Mouse (Mus musculus): ENCODE results near the gene Lats1. TPM values are rescaled to one million over a fixed set of nuclear protein-coding genes. Genes with fewer than 3 reads are reported as not detected.
A peak's percentile ranks its signal among the peaks of the same experiment; 100 is the strongest.

Gene Lats1
- 10 to 100 TPM; 47.9 to 54.8 (median 53.3) TPM for total RNA-seq (2022)

DNA sequence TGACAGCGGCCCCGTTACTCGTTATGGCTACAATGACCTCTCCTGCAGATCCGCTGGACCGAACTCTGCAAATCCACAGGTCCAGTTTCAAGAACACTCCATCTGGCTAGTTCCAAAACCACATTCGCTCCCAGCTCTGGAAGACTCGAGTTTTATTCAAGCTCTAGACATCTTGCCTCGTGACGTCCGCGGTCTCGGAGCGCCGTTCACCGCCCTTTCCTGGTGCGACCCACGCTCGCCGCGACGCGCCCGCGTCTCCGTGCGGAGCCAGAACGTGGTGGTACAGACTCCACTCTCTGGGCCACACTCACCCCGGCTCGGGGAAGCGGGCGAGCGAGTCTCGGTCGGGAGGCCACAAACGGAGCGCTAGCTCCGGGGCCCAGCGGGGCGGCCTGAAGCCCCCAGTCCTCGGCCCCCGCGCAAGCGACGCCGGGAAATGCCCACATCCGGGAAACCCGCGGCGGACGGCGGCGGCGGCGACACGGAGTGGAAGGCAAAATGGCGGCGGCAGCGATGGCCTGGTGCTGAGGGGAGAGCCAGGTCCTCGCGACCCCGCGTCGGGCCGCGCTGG, at the start of gene Lats1, which contains the start of gene Pcmt1:
Lats1 (plus strand) TSS at position 484 of the 571 bp plus-strand sequence.
Pcmt1 (minus strand) TSS at position 406 of the 571 bp plus-strand sequence.
- peak; percentile 77 for DNase-seq

DNA sequence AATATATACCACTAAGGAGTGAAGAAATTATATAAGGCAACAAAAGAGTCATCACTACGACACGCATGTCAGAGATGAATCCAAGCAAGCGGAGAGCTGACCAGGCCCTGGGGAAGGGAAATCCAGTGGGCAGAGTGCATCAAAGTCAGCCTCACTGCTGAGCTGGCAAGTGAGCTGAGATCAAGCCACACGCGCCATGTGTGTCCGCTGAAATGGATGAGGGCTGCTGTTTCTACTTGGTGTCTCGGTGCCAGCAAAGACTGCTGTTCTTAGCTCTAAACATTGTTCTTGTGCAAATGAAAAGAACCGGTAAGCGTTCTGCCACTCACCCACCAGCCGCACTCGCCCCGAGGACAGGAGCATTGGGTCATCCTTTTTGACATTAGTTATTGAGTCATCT, 40.6 kb upstream of the Lats1 start:
- no peak for DNase-seq

DNA sequence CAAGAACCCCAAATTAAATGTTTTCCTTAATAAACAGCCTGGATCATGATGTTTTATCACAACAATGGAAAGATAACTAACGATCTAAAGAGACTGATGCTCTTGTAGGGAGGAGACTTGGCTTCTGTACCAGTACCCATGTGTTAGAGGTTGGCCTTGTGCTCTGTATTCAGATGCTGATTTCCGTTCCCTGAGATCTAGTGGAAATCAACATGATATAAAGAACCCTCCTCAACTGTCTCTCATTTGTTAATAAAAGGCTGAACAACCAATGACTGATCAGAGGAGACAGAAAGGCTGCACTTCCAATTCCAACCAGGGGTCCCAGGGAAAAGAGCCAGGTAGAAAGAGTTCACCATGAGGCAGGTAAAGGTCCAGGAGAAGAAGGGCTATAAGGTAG, 35.1 kb upstream of the Lats1 start:
- no peak for DNase-seq

DNA sequence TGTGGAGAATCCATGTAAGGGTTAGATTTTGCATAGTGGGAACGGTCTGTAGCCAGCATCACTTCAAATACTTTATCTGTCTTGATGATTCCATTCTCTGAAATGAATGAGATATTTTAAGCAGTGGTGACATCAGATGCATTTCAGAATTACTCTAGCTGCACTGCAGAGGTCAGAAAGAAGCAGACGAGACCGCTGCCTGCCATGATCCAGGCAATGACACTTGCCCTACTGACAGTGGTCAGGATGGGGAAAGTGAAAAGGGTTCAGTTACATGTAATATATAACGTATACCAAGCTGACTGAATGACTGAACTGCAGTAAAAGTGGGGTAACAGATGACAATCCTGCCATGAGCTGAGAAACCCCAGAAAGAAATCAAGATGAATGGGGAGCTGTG, 32.0 kb upstream of the Lats1 start:
- DNase-seq = no peak

DNA sequence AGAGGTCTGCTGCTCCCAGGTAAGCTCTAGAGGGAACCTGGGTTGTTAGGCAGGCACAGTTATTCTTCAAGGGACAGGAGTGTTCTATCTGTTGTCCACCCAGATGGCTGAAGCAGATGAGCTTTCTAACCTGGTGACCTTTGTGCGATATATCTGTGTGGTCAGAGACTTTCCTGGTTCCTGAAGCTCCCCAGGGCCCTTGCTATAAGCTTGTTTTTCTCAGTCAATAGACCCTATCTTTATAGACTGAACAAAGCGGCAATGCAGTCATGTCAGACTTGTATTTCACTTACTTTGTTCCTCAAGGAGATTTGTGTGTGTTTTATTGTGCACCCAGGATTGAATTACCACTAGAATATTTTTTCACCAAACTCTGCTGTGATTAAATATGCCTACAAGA, 30.0 kb upstream of the Lats1 start:
- DNase-seq = no peak

DNA sequence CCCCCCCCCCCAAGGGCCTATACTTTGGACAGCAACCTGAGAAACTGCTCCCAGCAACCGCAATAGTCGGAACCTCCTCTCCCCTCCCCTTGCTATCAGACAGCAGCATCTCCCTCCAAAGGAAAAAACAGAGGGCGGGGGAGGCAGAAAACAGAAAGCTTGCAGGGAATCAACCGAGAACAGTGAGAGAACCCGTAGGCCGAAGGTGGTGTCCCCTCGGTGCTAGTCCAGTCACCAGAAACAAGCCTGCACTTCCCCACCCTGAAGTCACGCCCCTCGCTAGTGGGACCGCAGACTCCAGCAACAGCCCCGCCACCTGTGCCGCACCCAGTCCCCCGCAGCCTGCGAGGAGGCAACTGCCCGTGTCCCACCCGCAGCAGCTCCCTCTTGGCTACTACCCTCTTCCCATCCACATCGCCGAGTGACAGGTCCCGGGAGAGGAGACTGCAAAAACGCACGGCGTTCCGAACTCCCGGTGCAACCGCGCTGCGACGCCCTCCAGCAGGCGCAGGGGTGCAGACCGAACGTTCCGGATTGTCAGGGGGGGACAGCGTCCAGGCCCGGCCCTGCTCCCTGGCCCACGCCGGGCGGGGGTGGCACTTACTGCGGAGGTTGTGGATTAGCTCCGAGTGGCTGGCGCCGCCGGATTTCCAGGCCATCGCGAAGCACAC, 18.4 kb upstream of the Lats1 start:
- no peak for DNase-seq

DNA sequence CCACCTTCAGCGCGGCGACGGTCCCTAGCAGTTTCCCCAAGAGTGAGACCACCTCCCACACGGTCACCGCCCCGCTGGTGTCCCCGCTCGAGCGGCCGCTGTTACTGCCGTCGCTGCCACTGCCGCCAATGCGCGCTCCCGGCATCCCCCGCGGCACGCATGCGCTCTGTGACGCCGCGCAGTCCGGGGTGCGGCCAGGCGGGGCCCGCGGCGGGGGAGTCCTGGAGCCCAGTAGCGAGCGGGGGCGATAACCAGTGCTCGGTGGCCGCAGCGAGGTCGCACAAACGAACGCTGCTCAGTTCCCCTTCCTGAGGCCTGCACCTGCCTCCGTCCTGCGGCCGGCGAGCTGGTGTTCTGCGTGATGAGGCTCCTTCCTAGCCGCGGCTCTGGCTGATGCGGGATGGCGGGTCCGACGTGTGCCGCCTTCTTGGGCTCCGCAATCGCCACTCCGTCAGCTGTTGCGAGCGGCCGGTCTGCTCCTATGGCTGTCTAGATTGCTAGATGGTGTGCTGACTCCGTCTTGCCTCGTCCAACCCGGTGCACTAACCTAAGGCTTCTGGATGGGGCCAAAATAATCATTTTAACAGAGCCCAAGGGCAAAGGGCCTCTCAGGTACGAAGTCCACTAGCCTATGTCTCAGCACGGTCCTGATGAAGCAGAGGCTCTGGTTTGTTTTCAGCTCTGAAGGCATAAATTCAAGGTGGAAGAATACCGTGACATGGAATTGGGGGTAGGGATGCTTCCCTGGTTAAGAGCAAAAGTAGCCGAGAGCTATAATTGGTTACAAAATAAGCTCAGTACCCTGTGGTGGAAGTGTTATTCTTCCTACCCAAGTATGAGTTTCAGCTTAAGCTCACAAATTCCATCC, 17.6 kb upstream of the Lats1 start:
- DNase-seq = peak; percentile 88

GRCm38 (mm10) chr10:7664027-7664526, 16.9 kb upstream of the Lats1 start:
- no peak for DNase-seq

DNA sequence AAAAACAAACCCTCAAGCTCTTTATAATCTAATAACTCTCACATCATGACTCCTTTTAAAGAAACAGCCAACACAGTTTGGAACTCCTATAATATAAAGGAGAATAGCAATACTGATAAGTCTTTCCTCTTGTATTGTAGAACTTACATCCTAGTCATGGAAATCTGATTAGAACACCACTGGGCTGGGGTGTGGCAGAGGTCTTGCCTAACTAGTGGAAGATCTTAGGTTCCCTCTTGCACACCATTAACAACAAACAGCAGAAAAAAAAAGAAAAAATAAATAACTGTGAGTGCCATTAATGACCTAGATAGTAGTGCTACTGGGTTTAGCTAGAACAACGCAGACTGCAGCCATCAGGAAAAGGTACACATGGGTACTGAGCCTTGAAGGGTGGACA, 16.1 kb upstream of the Lats1 start:
- no peak for DNase-seq

- peak; percentile 85 for DNase-seq
Measured at GRCm38 (mm10) chr10:7667342-7667802, 13.6 kb upstream of the Lats1 start, which contains the start of gene Nup43. Gene Nup43, plus strand, starts transcription at chr10:7667503.

DNA sequence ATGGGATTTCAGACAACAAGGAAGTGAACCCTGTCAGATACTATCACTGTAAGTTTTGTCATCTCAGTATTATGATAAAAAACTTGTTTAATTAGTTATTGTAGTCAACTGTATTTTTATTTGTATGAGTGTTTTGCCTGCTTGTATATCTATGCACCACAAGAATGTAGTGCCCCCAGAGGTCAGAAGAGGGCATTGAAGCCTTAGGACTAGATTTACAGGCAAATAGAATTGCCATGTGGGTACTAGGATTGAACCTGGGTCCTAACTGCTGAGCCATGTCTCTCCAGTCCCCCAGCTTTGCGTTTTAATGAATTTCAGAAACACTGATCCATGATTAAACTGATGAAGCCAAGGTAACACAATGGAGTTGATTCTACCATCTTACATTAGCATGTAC, 7.3 kb upstream of the Lats1 start:
- DNase-seq = no peak

DNA sequence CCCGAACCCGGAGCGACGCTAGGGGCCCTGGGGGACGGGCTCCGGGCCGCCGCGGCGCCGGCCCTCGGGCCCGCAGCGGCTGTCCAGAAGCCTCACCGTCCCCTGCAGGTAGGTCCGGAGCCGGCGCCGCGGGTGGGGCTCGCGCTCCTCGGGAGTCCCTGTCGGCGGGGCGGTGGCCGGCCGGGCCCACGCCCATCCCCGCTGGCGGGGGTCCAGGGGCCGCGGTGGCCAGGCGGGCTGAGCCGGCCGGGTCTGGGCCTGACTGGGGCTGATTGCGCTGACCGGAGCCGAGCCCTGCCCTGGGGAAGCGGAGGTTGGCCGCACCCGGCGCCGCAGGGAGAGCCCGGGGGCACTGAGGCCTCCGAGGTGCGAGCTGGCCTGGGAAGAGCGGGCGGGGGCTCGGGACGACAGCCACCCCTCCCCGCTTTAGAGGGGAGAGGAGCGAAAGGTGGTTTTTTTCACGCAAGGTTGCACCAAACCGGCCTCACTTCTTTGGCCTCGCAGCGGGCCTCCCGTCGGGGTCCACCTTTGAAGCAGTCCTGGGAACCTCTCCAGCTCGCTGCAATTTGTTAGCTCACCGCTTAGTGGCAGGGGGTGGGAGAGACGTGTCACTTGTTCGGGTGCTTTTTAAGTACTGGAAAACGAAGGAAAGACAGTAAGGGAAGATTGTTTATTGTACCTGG, 470 bp downstream of the Lats1 start:
- peak; percentile 48 for DNase-seq

DNA sequence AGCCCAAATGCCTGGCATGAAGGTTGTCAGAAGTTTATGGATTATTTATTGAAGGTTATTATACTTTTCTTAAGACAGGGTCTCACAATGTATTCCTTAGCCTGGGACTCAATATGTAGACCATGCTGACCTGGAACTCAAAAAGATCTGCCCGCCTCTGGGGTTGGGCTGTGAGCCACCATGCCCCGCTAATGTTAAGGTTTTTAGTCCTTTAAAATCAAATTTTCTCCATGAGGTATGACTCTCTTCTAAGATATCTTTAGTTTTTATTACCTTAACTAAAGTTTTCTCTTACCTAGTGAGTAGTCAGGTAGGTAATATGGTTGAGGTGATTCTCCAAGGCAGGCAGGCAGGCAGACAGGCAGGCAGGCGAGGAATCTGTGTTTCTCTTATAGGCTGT, 1.2 kb downstream of the Lats1 start:
- no peak for DNase-seq

DNA sequence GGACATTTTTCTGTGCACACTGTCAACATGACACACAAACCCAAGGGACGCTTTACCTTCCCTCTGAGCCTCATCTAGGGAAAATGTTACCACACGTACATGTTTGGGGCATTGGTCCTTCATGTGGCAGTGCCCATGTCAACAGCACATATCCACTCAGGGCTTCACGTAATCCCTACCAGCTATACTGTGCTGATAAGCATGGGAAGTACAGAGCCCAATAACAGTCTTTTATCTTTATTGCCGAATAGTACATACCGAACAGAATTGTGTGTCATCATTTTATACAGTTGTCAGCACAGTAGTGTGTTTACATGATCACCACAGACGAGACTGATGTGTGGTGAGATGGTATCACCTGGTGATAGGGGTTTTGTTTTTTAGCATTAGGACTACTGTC, 5.9 kb downstream of the Lats1 start:
- no peak for DNase-seq

DNA sequence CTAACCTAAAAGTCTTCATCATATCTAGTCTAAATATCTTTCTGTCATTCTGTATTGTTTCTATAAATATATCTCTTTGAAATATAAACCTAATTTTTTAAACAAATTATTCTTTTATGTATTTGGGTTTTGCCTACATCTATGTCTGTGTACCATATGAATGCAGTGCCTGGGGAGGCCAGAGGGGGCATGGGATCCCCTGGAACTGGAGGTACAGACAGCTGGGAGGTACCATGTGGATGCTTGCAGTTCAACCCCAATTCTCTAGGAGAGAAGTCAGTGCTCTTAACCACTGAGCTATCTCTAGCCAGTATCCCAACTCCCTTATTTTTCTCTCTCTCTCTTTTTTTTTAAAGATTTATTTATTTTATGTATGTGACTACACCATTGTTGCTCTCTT, 14.3 kb downstream of the Lats1 start:
- DNase-seq = no peak

DNA sequence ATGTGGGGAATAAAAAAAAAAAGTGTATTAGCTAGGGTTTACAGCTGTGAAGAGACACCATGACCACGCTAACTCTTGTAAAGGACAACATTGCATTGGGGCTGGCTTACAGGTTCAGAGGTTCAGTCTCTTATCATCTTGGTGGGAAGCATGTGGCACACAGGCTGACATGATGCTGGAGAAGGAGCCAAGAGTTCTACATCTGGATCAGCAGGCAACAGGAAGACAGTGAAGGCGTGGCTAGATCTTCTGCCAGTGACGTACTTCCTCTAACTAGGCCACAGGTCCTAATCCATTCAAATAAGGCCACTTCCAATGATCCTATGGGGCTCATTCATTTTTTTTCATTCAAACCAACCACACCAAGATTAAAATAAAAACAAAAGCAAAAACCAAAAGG, 19.1 kb downstream of the Lats1 start:
- no peak for DNase-seq

DNA sequence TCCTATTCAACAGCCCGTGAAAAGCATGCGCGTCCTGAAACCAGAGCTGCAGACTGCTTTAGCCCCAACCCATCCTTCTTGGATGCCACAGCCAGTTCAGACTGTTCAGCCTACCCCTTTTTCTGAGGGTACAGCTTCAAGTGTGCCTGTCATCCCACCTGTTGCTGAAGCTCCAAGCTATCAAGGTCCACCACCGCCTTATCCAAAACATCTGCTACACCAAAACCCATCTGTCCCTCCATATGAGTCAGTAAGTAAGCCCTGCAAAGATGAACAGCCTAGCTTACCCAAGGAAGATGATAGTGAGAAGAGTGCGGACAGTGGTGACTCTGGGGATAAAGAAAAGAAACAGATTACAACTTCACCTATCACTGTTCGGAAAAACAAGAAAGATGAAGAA, 21.6 kb downstream of the Lats1 start:
- no peak for DNase-seq

DNA sequence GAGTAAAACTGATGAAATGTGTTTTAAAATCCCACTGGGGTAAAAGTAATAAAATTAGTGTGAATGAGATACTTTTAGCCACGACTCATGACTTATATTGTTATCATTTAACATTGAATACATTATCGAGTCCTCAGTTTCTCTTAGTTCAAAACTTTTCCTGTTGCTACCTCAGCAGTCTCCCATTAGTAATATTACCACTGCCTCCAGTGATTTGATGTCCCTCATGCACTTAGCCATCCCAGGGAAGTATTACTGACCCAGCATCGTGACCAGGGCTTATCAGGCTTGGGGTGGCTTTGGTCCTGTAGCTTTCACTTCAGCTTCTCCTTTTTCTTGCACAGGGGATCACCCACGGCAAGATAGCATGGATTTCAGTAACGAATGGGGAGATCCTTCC, 29.1 kb downstream of the Lats1 start:
- no peak for DNase-seq

GRCm38 (mm10) chr10:7712506-7712905, 31.5 kb downstream of the Lats1 start:
- no peak for DNase-seq

- no peak for DNase-seq
Measured at GRCm38 (mm10) chr10:7715056-7715455, 34.0 kb downstream of the Lats1 start.

DNA sequence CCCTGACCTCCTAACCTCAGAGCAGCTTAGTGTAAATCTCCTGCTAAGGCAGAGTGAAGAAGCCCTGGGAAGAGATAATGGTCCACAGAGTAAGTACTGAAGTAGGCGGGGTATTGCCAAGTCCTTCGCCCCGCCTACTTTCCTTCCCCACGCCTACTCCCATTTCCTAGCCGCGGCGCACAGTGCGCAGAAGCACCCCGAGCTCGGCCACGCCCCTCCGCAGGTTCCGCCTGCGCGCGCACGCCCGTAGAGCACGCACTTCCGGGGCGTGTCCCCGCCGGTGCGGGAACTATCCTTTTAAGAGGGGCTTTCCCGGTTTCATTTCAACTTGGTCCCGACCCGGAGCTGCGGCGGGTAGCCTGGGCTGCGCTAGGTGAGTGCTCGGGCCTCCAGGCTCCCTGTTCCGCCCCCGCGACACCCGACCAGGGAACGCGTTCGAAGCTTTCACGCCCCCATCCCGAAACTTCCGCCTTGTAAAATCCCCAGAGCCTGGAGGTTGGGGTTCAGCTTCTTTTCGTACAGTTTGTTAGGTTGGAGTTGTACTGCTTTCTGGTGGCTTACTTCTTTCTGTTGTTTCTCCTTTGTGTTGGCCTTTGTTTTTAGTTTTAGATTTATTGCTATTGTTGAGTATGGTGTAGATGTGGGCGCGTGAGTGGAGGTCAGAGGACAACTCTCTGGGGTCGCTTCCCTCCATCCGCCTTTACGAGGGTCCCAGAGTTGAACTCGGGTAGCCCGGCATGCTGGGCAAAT, 44.9 kb downstream of the Lats1 start, which contains the start of gene Katna1:
Katna1 (plus strand) TSS at position 250 of the 750 bp plus-strand sequence.
- DNase-seq = peak; percentile 92

DNA sequence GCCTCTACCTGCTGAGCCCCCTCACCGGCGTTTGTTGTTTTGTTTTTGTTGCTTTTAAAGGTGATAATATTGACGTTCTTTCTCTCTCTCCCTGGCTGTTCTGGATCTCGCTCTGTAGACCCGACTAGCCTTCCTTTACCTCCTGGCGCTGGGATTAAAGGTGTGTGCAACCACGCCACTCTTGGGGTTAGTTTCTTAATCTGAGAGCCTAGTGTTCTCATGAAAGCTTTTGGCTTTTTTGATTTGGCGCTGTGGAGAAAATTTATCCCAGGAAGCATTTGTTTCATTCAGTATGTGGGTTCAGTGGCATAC, 45.4 kb downstream of the Lats1 start:
- no peak for DNase-seq
